Mouse (Mus musculus) midbrain, embryonic 10.5 days (tissue): ENCODE measurements around the gene Specc1l. TPM values are rescaled to one million over a fixed set of nuclear protein-coding genes. Genes with fewer than 3 reads are reported as not detected.

Source experiments
- DNase-seq: peaks from one replicate; pipeline ENCODE4 v3.0.0-alpha.2; 2017; ENCODE audit warnings: low spot score
- H3K27ac ChIP-seq: fragments of 300-500 bp; sonication (generic); replicated peaks from 2 replicates; pipeline ENCODE4 v1.5.1; 2016; ENCODE audit warnings: mild to moderate bottlenecking
- H3K27me3 ChIP-seq: fragments of 300-500 bp; sonication (generic); 2 replicates; pipeline ENCODE4 v1.6.1; 2016; ENCODE audit warnings: low read depth, mild to moderate bottlenecking; ENCODE audit not compliant: poor library complexity, severe bottlenecking
- H3K36me3 ChIP-seq: fragments of 300-500 bp; sonication (generic); 2 replicates; pipeline ENCODE4 v1.6.1; 2016; ENCODE audit warnings: mild to moderate bottlenecking, moderate library complexity
- H3K4me1 ChIP-seq: fragments of 300-500 bp; sonication (generic); 2 replicates; pipeline ENCODE4 v1.6.1; 2016
- H3K4me3 ChIP-seq: fragments of 300-500 bp; sonication (generic); 2 replicates; pipeline ENCODE4 v1.5.1; 2016; ENCODE audit warnings: mild to moderate bottlenecking, moderate library complexity
- H3K9me3 ChIP-seq: fragments of 300-500 bp; sonication (generic); replicated peaks from 2 replicates; pipeline ENCODE4 v1.6.1; 2016; ENCODE audit warnings: mild to moderate bottlenecking
- WGBS: fragments of 180-500 bp; shearing (Covaris S2); methylation state at CpG from one replicate; pipeline ENCODE4 v1.1.7; 2016; 5-methylcytosine and 5-hydroxymethylcytosine counted together
- polyA plus RNA-seq: library from polyadenylated mRNA; unstranded; fragments of >200 nt; fragmentation: Nextera tagmentation; extraction: Ambion mirVana; gene quantifications from 2 replicates; pipeline ENCODE4 v1.2.1, GENCODE M21; 2016

Specc1l gene
- polyA plus RNA-seq, 1 experiment from 2014 or later, result 34.9 TPM

- Histone ChIP-seq H3K27ac (no peak overlapping the region), H3K9me3 (no peaks in the 10 kb centered on the region), H3K4me1 (peaks cover 19% of the 10 kb centered on the region), H3K27me3 (peaks cover 43% of the 10 kb centered on the region), H3K4me3 (no peak overlapping the region), H3K36me3 (peaks cover 38% of the 10 kb centered on the region)
- no peak for DNase-seq
- WGBS, result 82% methylated on average over 6 of the region's 6 CpGs
Measured at GRCm38 (mm10) chr10:75314190-75314980, 102.5 kb downstream of the Specc1l start.

GRCm38 (mm10) chr10:75315756-75316155, 103.9 kb downstream of the Specc1l start:
- no peak for DNase-seq
- Histone ChIP-seq H3K4me3 (no peak overlapping the region), H3K27ac (no peak overlapping the region), H3K36me3 (peaks cover 24% of the 10 kb centered on the region), H3K9me3 (no peaks in the 10 kb centered on the region), H3K4me1 (peaks cover 19% of the 10 kb centered on the region), H3K27me3 (peaks cover 46% of the 10 kb centered on the region)
- WGBS, result 84% methylated on average over 8 of the region's 8 CpGs

DNA sequence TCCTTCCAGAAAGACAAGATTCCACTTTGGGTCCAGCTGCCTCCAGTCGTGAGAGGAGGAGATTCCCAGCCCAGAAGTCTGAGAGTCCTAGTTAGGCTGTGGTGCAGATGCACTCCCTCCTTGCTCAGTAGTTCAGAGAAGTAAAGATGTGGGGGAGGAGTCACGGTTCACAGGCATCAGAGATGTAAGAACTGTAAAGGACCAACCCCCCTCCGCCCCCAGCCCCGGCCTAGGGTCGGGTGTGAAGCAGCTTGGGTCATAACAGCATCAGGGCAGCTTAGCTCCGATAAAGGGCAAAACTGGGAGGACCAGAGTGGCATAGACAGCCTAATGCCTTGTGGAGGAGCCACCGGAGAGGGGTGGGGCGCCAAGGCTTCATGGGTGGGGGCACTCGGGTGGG, 104.6 kb downstream of the Specc1l start:
- peak overlapping the region; percentile 68 for H3K27ac ChIP-seq
- DNase-seq, result no peak
- peaks cover 17% of the 10 kb centered on the region for H3K36me3 ChIP-seq
- no peaks in the 10 kb centered on the region for H3K9me3 ChIP-seq
- peak overlapping the region; percentile 57 for H3K4me3 ChIP-seq
- WGBS, result 7% methylated on average over 9 of the region's 9 CpGs
- peaks cover 46% of the 10 kb centered on the region for H3K27me3 ChIP-seq
- H3K4me1 ChIP-seq, result peaks cover 19% of the 10 kb centered on the region

GRCm38 (mm10) chr10:75316872-75316907, 104.8 kb downstream of the Specc1l start, which contains the start of gene Adora2a:
Adora2a (plus strand) TSS chr10:75316877.
- WGBS, result 0% methylated on average over 4 of the region's 4 CpGs
- Histone ChIP-seq H3K27ac (peak within 1 kb of the TSS; percentile 68), H3K9me3 (no peaks in the 10 kb centered on the region), H3K4me1 (peaks cover 19% of the 10 kb centered on the region), H3K4me3 (peak within 1 kb of the TSS; percentile 57), H3K27me3 (peaks cover 46% of the 10 kb centered on the region), H3K36me3 (peaks cover 15% of the 10 kb centered on the region)
- no peak for DNase-seq

GRCm38 (mm10) chr10:75316908-75317761, 105.3 kb downstream of the Specc1l start:
- DNase-seq, result peak; percentile 70
- WGBS, result 1% methylated on average over 81 of the region's 81 CpGs
- H3K27ac ChIP-seq, result peak overlapping the region; percentile 68
- H3K9me3 ChIP-seq, result no peaks in the 10 kb centered on the region
- H3K27me3 ChIP-seq, result peaks cover 46% of the 10 kb centered on the region
- H3K4me3 ChIP-seq, result peak overlapping the region; percentile 57
- H3K4me1 ChIP-seq, result peaks cover 19% of the 10 kb centered on the region
- H3K36me3 ChIP-seq, result peaks cover 10% of the 10 kb centered on the region

DNA sequence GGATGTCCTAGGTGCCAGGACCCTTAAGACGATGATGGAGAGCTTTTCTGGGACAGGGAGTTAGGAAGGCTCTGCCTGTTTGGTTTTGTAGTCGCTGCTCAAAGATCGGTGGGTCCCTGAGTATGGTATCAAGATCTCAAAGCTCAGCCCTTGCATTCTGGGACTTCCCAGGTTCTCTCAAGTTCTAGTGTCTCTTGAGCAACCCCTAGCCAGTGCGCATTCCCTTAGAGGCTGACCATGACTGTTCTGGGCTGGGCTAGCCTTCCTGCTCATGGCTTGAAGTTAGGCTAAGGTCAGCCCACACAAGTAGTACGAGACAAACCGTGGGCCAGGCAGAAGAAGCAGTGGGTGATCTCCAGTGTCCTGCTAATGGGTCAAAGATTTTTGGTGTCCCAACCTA, 106.3 kb downstream of the Specc1l start:
- DNase-seq, result no peak
- Histone ChIP-seq H3K27ac (no peak overlapping the region), H3K9me3 (no peaks in the 10 kb centered on the region), H3K4me1 (peaks cover 26% of the 10 kb centered on the region), H3K27me3 (peaks cover 46% of the 10 kb centered on the region), H3K4me3 (0 out of 2 replicates have a peak overlapping the region, but pooled peaks have one; percentile 57), H3K36me3 (peaks cover under 1% of the 10 kb centered on the region; the same call in 1 of the 2 replicates)
- WGBS, result 86% methylated on average over 6 of the region's 6 CpGs

- WGBS, result 80% methylated on average over 4 of the region's 4 CpGs
- no peaks in the 10 kb centered on the region for H3K9me3 ChIP-seq
Measured at GRCm38 (mm10) chr10:75320321-75320720, 108.4 kb downstream of the Specc1l start.

GRCm38 (mm10) chr10:75322966-75323365, 111.1 kb downstream of the Specc1l start:
- Histone ChIP-seq H3K4me3 (no peak overlapping the region), H3K27me3 (peaks cover 17% of the 10 kb centered on the region), H3K36me3 (no peaks in the 10 kb centered on the region), H3K9me3 (no peaks in the 10 kb centered on the region), H3K4me1 (peaks cover 17% of the 10 kb centered on the region), H3K27ac (peak overlapping the region; percentile 17; the same call in 1 of the 2 replicates)
- 57% methylated on average over 6 of the region's 6 CpGs for WGBS
- DNase-seq, result no peak

More at GRCm38 (mm10) chr10:75320321-75320720, 108.4 kb downstream of the Specc1l start:
- no peak for DNase-seq
- Histone ChIP-seq H3K27me3 (peaks cover 44% of the 10 kb centered on the region), H3K4me3 (no peak overlapping the region), H3K36me3 (no peaks in the 10 kb centered on the region), H3K4me1 (peaks cover 22% of the 10 kb centered on the region), H3K27ac (no peak overlapping the region)

- Histone ChIP-seq H3K9me3 (no peaks in the 10 kb centered on the region), H3K4me3 (no peak overlapping the region), H3K27ac (no peak overlapping the region), H3K27me3 (peaks cover 7% of the 10 kb centered on the region), H3K36me3 (no peaks in the 10 kb centered on the region), H3K4me1 (peaks cover 26% of the 10 kb centered on the region)
- WGBS, result 86% methylated on average over 8 of the region's 8 CpGs
- no peak for DNase-seq
Measured at GRCm38 (mm10) chr10:75323986-75324385, 112.1 kb downstream of the Specc1l start.

- WGBS, result 77% methylated on average over 10 of the region's 10 CpGs
- Histone ChIP-seq H3K4me1 (peaks cover 26% of the 10 kb centered on the region), H3K27me3 (peaks cover 3% of the 10 kb centered on the region), H3K4me3 (no peak overlapping the region), H3K9me3 (no peaks in the 10 kb centered on the region), H3K36me3 (no peaks in the 10 kb centered on the region), H3K27ac (no peak overlapping the region)
- no peak for DNase-seq
Measured at GRCm38 (mm10) chr10:75324391-75324790, 112.5 kb downstream of the Specc1l start.

DNA sequence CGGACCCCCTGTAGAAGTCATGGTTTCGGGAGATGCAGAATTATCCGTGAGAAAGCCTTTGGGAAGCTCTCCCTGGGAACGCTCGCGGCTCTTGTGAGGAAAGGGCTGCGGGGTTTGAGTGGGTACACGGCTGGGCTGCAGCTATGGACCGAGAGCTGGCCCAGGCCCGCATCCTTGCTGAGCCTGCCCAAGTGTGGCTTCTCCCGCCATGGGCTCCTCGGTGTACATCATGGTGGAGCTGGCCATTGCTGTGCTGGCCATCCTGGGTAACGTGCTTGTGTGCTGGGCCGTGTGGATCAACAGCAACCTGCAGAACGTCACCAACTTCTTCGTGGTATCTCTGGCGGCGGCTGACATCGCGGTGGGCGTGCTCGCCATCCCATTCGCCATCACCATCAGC, 113.9 kb downstream of the Specc1l start:
- no peak for DNase-seq
- no peaks in the 10 kb centered on the region for H3K9me3 ChIP-seq
- H3K27me3 ChIP-seq, result no peaks in the 10 kb centered on the region
- peaks cover 26% of the 10 kb centered on the region for H3K4me1 ChIP-seq
- no peak overlapping the region for H3K27ac ChIP-seq
- H3K4me3 ChIP-seq, result no peak overlapping the region
- WGBS, result 94% methylated on average over 23 of the region's 23 CpGs
- no peaks in the 10 kb centered on the region for H3K36me3 ChIP-seq

GRCm38 (mm10) chr10:75326553-75326952, 114.7 kb downstream of the Specc1l start:
- H3K4me1 ChIP-seq, result peaks cover 26% of the 10 kb centered on the region
- H3K4me3 ChIP-seq, result no peak overlapping the region
- WGBS, result 90% methylated on average over 3 of the region's 3 CpGs
- DNase-seq, result no peak
- H3K27me3 ChIP-seq, result no peaks in the 10 kb centered on the region
- no peak overlapping the region for H3K27ac ChIP-seq
- no peaks in the 10 kb centered on the region for H3K9me3 ChIP-seq
- no peaks in the 10 kb centered on the region for H3K36me3 ChIP-seq

GRCm38 (mm10) chr10:75327081-75327480, 115.2 kb downstream of the Specc1l start:
- no peaks in the 10 kb centered on the region for H3K27me3 ChIP-seq
- H3K36me3 ChIP-seq, result no peaks in the 10 kb centered on the region
- no peaks in the 10 kb centered on the region for H3K9me3 ChIP-seq
- H3K27ac ChIP-seq, result no peak overlapping the region
- H3K4me1 ChIP-seq, result peaks cover 26% of the 10 kb centered on the region
- WGBS, result 78% methylated on average over 11 of the region's 11 CpGs
- no peak overlapping the region for H3K4me3 ChIP-seq
- no peak for DNase-seq
